Comparison of ENCODE assay signal across 26 mouse cellular contexts in genomic region chr9:37896661-37897060, GRCm38 (mm10). TPM values are rescaled to one million over a fixed set of nuclear protein-coding genes. Genes with fewer than 3 reads are reported as not detected.
DNase-seq lines count a peak whose midpoint lies in the region; ATAC-seq and TF ChIP-seq lines count a peak whose summit lies in the region.
"Had no signal": no experiment of that assay in that cellular context is flagged by ENCODE, and none has a peak within 500 bp of the region (broad histone marks: within the 10 kb centered on the region; RNA-seq: fewer than 3 reads in every experiment).

Gene Olfr145 (plus strand): TSS chr9:37896724.

- H3K27ac ChIP-seq in hindbrain, embryonic 10.5 days, result peak within 1 kb of the TSS; percentile 35; the same call in 1 of the 2 replicates
- no peak within 1 kb of the TSS for H3K27ac ChIP-seq in hindbrain, postnatal 0 days
- H3K27ac ChIP-seq in cerebellum, adult 2 months (ENCODE audit: insufficient read depth, low read length), result no peak within 1 kb of the TSS
- H3K27ac ChIP-seq: embryonic facial prominence, embryonic 10.5 days; forebrain, embryonic 13.5 days; hindbrain, embryonic 12.5 days had no signal

- no peak within 1 kb of the TSS for H3K4me2 ChIP-seq in hindbrain, postnatal 0 days (ENCODE audit: low read depth, low read length)
- H3K4me2 ChIP-seq: forebrain, embryonic 13.5 days; heart, embryonic 12.5 days; hindbrain, embryonic 12.5 days had no signal

- H3K9ac ChIP-seq in hindbrain, postnatal 0 days (replicated peaks; ENCODE audit: low read length), result no peak within 1 kb of the TSS
- H3K9ac ChIP-seq: forebrain, embryonic 13.5 days; forebrain, postnatal 0 days; heart, embryonic 12.5 days; hindbrain, embryonic 12.5 days had no signal

- TF ChIP-seq POLR2A in cerebellum, adult 2 months (IDR thresholded peaks at IDR 0.05; ENCODE audit: borderline replicate concordance, insufficient read depth, low read length), result no peak

- no peak for ATAC-seq in hindbrain, postnatal 0 days
- ATAC-seq: activated CD4-positive, CD25-positive, alpha-beta regulatory T cell, adult 4 months; forebrain, embryonic 13.5 days; forebrain, postnatal 0 days; hindbrain, embryonic 16.5 days had no signal

- no peak within 1 kb of the TSS for H3K4me3 ChIP-seq in hindbrain, embryonic 10.5 days
- H3K4me3 ChIP-seq in hindbrain, postnatal 0 days (ENCODE audit: low read length), result no peak within 1 kb of the TSS
- no peak within 1 kb of the TSS for H3K4me3 ChIP-seq in cerebellum, adult 2 months (replicated peaks; ENCODE audit: insufficient read depth, low read depth, low read length)
- H3K4me3 ChIP-seq: embryonic facial prominence, embryonic 10.5 days; forebrain, embryonic 13.5 days; heart, embryonic 12.5 days; hindbrain, embryonic 12.5 days had no signal

- H3K4me1 ChIP-seq in hindbrain, embryonic 10.5 days (replicated peaks), result peaks cover 7% of the 10 kb centered on the region
- H3K4me1 ChIP-seq in hindbrain, postnatal 0 days (ENCODE audit: insufficient read depth, low read length), result no peaks in the 10 kb centered on the region
- no peaks in the 10 kb centered on the region for H3K4me1 ChIP-seq in cerebellum, adult 2 months (ENCODE audit: control insufficient read depth, insufficient read depth, low read length)
- H3K4me1 ChIP-seq: embryonic facial prominence, embryonic 10.5 days; forebrain, embryonic 13.5 days; heart, embryonic 12.5 days; hindbrain, embryonic 12.5 days had no signal

- no peaks in the 10 kb centered on the region for H3K27me3 ChIP-seq in hindbrain, embryonic 10.5 days (ENCODE audit: insufficient read depth, poor library complexity, severe bottlenecking)
- H3K27me3 ChIP-seq in hindbrain, postnatal 0 days (ENCODE audit: insufficient read depth, low read length), result no peaks in the 10 kb centered on the region
- no peaks in the 10 kb centered on the region for H3K27me3 ChIP-seq in cerebellum, adult 2 months (ENCODE audit: control insufficient read depth, insufficient read depth, low read length)
- H3K27me3 ChIP-seq: forebrain, embryonic 13.5 days; heart, embryonic 12.5 days; hindbrain, embryonic 12.5 days had no signal

- no peak for TF ChIP-seq CTCF in hindbrain, postnatal 0 days (IDR thresholded peaks at IDR 0.05; ENCODE audit: low read depth)
- no peak for TF ChIP-seq CTCF in cerebellum, adult 2 months (IDR thresholded peaks at IDR 0.05; ENCODE audit: borderline replicate concordance, insufficient read depth, low read depth, low read length)

- no peaks in the 10 kb centered on the region for H3K9me3 ChIP-seq in hindbrain, embryonic 10.5 days
- H3K9me3 ChIP-seq in hindbrain, postnatal 0 days (ENCODE audit: low read length), result no peaks in the 10 kb centered on the region
- H3K9me3 ChIP-seq: embryonic facial prominence, embryonic 10.5 days; forebrain, embryonic 13.5 days; heart, embryonic 12.5 days; hindbrain, embryonic 12.5 days had no signal

- DNase-seq in hindbrain, embryonic 10.5 days (ENCODE audit: low spot score), result no peak
- DNase-seq in hindbrain, postnatal 0 days (ENCODE audit: low spot score), result no peak
- DNase-seq in R1 (ENCODE audit: low read depth, low spot score) (peak; percentile 4), adipocyte (ENCODE audit: low spot score) (peak; percentile 4)
- DNase-seq in adrenal gland, postnatal 14 days, result peak; percentile 43
- no peak for DNase-seq in cerebellum, adult 2 months
- DNase-seq in urinary bladder, postnatal 4 days (ENCODE audit: low spot score in 2 of 2), result no peak
- DNase-seq in right cerebral cortex, adult 2 months (ENCODE audit: low spot score in 2 of 2), result no peak
- DNase-seq: cerebellum, adult 18-20 months; cerebellum, postnatal 10 days; forebrain, postnatal 0 days; gastrocnemius, postnatal 14 days; heart, postnatal 36 days; kidney, adult 11 months had no signal

- H3K36me3 ChIP-seq in hindbrain, embryonic 10.5 days, result no peaks in the 10 kb centered on the region
- no peaks in the 10 kb centered on the region for H3K36me3 ChIP-seq in hindbrain, postnatal 0 days (ENCODE audit: insufficient read depth, low read length)
- H3K36me3 ChIP-seq: embryonic facial prominence, embryonic 10.5 days; heart, embryonic 12.5 days; hindbrain, embryonic 12.5 days had no signal

- WGBS in hindbrain, embryonic 10.5 days, result 34% methylated on average over 2 of the region's 2 CpGs
- WGBS in hindbrain, postnatal 0 days, result 18% methylated on average over 2 of the region's 2 CpGs
- 14% methylated on average over 2 of the region's 2 CpGs for WGBS in cerebellum, adult 2 months

RNA-seq across cellular contexts. Expression of gene Olfr145, which starts in this region (rescaled TPM):
- not detected in 2 replicates for polyA plus RNA-seq in hindbrain, embryonic 10.5 days (2016; fragmentation: Nextera tagmentation; extraction: Ambion mirVana)
- total RNA-seq in hindbrain, postnatal 0 days (2014; rRNA removed), result not detected in 2 replicates
- not detected in 2 replicates for polyA plus RNA-seq in hindbrain, postnatal 0 days (2015; fragmentation: Nextera tagmentation; extraction: Ambion mirVana)
- total RNA-seq in adrenal gland, postnatal 14 days (2021), result not detected in 2 replicates
- not detected in 2 replicates for polyA plus RNA-seq in cerebellum, adult 2 months (2012; rRNA removed)
- total RNA-seq: ES-E14; forebrain, postnatal 0 days; gastrocnemius, adult 18-20 months; gastrocnemius, postnatal 14 days; heart, adult 8-10 months; heart, postnatal 36 days had no signal
- polyA plus RNA-seq: embryonic facial prominence, embryonic 10.5 days; forebrain, embryonic 13.5 days; forebrain, postnatal 0 days; gonadal fat pad, adult 2 months; heart, embryonic 12.5 days; heart, embryonic 16.5 days; hindbrain, embryonic 12.5 days; hindbrain, embryonic 16.5 days; intestine, embryonic 14.5 days had no signal

Comparison
In these comparisons a context has a peak if more than half of its experiments do, and no peak if none do; other contexts are left out.
1. Peak in DNase-seq in adrenal gland, postnatal 14 days; RNA of the gene not detected or under 1 TPM.
2. DNase-seq: peak in R1 (single experiment) and adipocyte (single experiment); none in hindbrain, embryonic 10.5 days (single experiment), hindbrain, postnatal 0 days (single experiment), cerebellum, adult 2 months (0 of 2), urinary bladder, postnatal 4 days (0 of 2) and right cerebral cortex, adult 2 months (0 of 2).